Mouse (Mus musculus) lung, embryonic 14.5 days (tissue): ENCODE results near the gene Tspan14. TPM values are rescaled to one million over a fixed set of nuclear protein-coding genes. Genes with fewer than 3 reads are reported as not detected.

Experiments
- ATAC-seq: fragments of 200-750 bp; cut with Nextera tagmentation; 2 replicates; pipeline ENCODE4 v1.8.0; 2017; ENCODE audit warnings: mild to moderate bottlenecking, moderate TSS enrichment, moderate library complexity; ENCODE audit not compliant: insufficient read depth
- DNase-seq: peaks from one replicate; pipeline ENCODE4 v3.0.0-alpha.2; 2015
- H3K27ac ChIP-seq: fragments of 300-500 bp; sonication (generic); 2 replicates; pipeline ENCODE4 v1.5.1; 2014; ENCODE audit warnings: low read depth, mild to moderate bottlenecking, moderate library complexity
- H3K27me3 ChIP-seq: fragments of 300-500 bp; sonication (generic); 2 replicates; pipeline ENCODE4 v1.6.1; 2014; ENCODE audit warnings: low read length, control low read depth; ENCODE audit not compliant: insufficient read depth
- H3K36me3 ChIP-seq: fragments of 300-500 bp; sonication (generic); 2 replicates; pipeline ENCODE4 v1.6.1; 2014; ENCODE audit warnings: control low read depth; ENCODE audit not compliant: insufficient read depth
- H3K4me1 ChIP-seq: fragments of 300-500 bp; sonication (generic); 2 replicates; pipeline ENCODE4 v1.6.1; 2014; ENCODE audit warnings: antibody characterized with exemption, control low read depth; ENCODE audit not compliant: insufficient read depth
- H3K4me2 ChIP-seq: fragments of 300-500 bp; sonication (generic); 2 replicates; pipeline ENCODE4 v1.6.1; 2014; ENCODE audit warnings: mild to moderate bottlenecking
- H3K4me3 ChIP-seq: fragments of 300-500 bp; sonication (generic); 2 replicates; pipeline ENCODE4 v1.5.1; 2014; ENCODE audit warnings: low read depth, low read length
- H3K9ac ChIP-seq: fragments of 300-500 bp; sonication (generic); 2 replicates; pipeline ENCODE4 v1.6.1; 2014
- H3K9me3 ChIP-seq: fragments of 300-500 bp; sonication (generic); 2 replicates; pipeline ENCODE4 v1.6.1; 2016; ENCODE audit warnings: low read depth, low read length, control low read depth
- CTCF ChIP-seq: IDR thresholded peaks from 2 replicates; pipeline ENCODE4 v1.5.1; 2016; ENCODE audit warnings: antibody characterized with exemption, low read depth
- WGBS: fragments of 180-500 bp; shearing (Covaris S2); extraction: QIAGEN DNeasy Blood & Tissue Kit; methylation state at CpG from one replicate; pipeline ENCODE4 v1.1.7; 2014; 5-methylcytosine and 5-hydroxymethylcytosine counted together
- polyA plus RNA-seq: library from polyadenylated mRNA; unstranded; fragments of >200 nt; fragmentation: Nextera tagmentation; extraction: Ambion mirVana; gene quantifications from 2 replicates; pipeline ENCODE4 v1.2.1, GENCODE M21; 2014

Gene Tspan14
- polyA plus RNA-seq, 1 experiment from 2014 or later: 105 TPM

GRCm38 (mm10) chr14:40999904-41000645, 33.5 kb upstream of the Tspan14 start:
- TF ChIP-seq CTCF: no peak
- Histone ChIP-seq H3K9me3 (no peaks in the 10 kb centered on the region), H3K4me3 (no peak overlapping the region), H3K27me3 (no peaks in the 10 kb centered on the region), H3K36me3 (peaks cover 58% of the 10 kb centered on the region), H3K4me1 (peaks cover 5% of the 10 kb centered on the region), H3K27ac (no peak overlapping the region), H3K4me2 (no peak overlapping the region), H3K9ac (no peak overlapping the region)
- DNase-seq (no peak), ATAC-seq (no peak)
- 83% methylated on average over 7 of the region's 7 CpGs for WGBS

GRCm38 (mm10) chr14:40996171-40996570, 29.6 kb upstream of the Tspan14 start:
- H3K9ac ChIP-seq: no peak overlapping the region
- H3K27me3 ChIP-seq: no peaks in the 10 kb centered on the region
- TF ChIP-seq CTCF: no peak
- H3K36me3 ChIP-seq: peaks cover 56% of the 10 kb centered on the region
- no peak overlapping the region for H3K4me2 ChIP-seq
- WGBS: 88% methylated on average over 3 of the region's 3 CpGs
- DNase-seq: no peak
- no peaks in the 10 kb centered on the region for H3K4me1 ChIP-seq
- H3K27ac ChIP-seq: no peak overlapping the region
- ATAC-seq: no peak
- H3K9me3 ChIP-seq: no peaks in the 10 kb centered on the region
- no peak overlapping the region for H3K4me3 ChIP-seq

- no peaks in the 10 kb centered on the region for H3K4me1 ChIP-seq
- no peak overlapping the region for H3K9ac ChIP-seq
- DNase-seq (no peak), ATAC-seq (peak; percentile 47)
- H3K4me3 ChIP-seq: no peak overlapping the region
- no peak for TF ChIP-seq CTCF
- no peaks in the 10 kb centered on the region for H3K9me3 ChIP-seq
- peak overlapping the region; percentile 52; the same call in 1 of the 2 replicates for H3K27ac ChIP-seq
- 30% methylated on average over 6 of the region's 6 CpGs for WGBS
- H3K27me3 ChIP-seq: no peaks in the 10 kb centered on the region
- H3K4me2 ChIP-seq: no peak overlapping the region
- peaks cover 29% of the 10 kb centered on the region for H3K36me3 ChIP-seq
Observed at GRCm38 (mm10) chr14:40992464-40992863, 25.9 kb upstream of the Tspan14 start.

GRCm38 (mm10) chr14:40988780-40989179, 22.2 kb upstream of the Tspan14 start:
- DNase-seq: no peak
- Histone ChIP-seq H3K27me3 (no peaks in the 10 kb centered on the region), H3K4me2 (no peak overlapping the region), H3K4me3 (no peak overlapping the region), H3K27ac (no peak overlapping the region), H3K4me1 (no peaks in the 10 kb centered on the region), H3K36me3 (peaks cover 4% of the 10 kb centered on the region; the same call in 1 of the 2 replicates), H3K9me3 (no peaks in the 10 kb centered on the region), H3K9ac (no peak overlapping the region)
- ATAC-seq: no peak
- TF ChIP-seq CTCF: no peak
- 92% methylated on average over 5 of the region's 5 CpGs for WGBS

DNA sequence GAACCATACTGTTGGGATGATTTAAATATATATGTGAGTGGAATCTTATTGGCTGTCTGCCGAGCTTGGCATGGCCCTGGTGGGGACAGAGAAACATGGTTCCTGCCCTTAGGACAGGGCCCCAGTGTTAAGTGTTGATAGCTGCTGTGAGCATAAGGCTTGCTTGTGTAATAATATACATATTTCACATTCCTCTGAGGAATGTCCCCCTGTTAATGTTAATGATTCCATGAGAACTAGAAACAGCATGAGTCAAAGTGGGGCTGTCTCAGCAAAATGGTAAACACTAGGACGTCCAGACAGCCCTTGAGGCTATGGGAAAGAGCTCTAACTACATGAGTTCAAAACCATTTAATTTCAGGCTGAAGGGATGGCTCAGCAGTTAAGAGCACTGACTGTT, 20.6 kb upstream of the Tspan14 start:
- no peak overlapping the region for H3K27ac ChIP-seq
- DNase-seq (no peak), ATAC-seq (peak; percentile 48; the same call in 1 of the 2 replicates)
- H3K4me2 ChIP-seq: no peak overlapping the region
- WGBS: 45% methylated on average over 2 of the region's 2 CpGs
- H3K9ac ChIP-seq: no peak overlapping the region
- TF ChIP-seq CTCF: no peak
- H3K36me3 ChIP-seq: no peaks in the 10 kb centered on the region
- no peaks in the 10 kb centered on the region for H3K9me3 ChIP-seq
- no peak overlapping the region for H3K4me3 ChIP-seq
- no peaks in the 10 kb centered on the region for H3K27me3 ChIP-seq
- H3K4me1 ChIP-seq: no peaks in the 10 kb centered on the region

DNA sequence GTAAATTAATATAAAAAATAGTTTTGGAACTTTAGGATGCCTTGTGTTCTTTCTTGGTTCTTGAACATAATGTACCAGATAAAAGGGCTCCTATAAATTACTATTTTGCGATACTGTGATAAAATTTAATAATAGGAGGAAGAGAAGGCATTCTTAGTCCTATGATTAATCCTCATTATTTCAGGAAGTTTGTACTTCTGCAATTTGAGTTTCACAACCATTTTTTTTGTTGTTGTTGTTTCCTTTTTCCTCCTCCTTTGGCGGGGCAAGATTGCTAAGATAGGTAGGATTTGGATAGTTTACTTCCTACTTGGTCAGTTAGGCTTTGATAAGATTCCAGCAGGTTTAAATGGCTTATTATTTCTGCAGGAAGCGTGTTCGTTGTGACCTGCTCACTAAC, 19.0 kb upstream of the Tspan14 start:
- 81% methylated on average over 4 of the region's 4 CpGs for WGBS
- H3K9me3 ChIP-seq: no peaks in the 10 kb centered on the region
- no peak overlapping the region for H3K4me2 ChIP-seq
- H3K4me1 ChIP-seq: no peaks in the 10 kb centered on the region
- no peak for TF ChIP-seq CTCF
- H3K4me3 ChIP-seq: no peak overlapping the region
- no peak overlapping the region for H3K9ac ChIP-seq
- no peak overlapping the region for H3K27ac ChIP-seq
- ATAC-seq: no peak
- H3K27me3 ChIP-seq: no peaks in the 10 kb centered on the region
- no peaks in the 10 kb centered on the region for H3K36me3 ChIP-seq
- DNase-seq: no peak

DNA sequence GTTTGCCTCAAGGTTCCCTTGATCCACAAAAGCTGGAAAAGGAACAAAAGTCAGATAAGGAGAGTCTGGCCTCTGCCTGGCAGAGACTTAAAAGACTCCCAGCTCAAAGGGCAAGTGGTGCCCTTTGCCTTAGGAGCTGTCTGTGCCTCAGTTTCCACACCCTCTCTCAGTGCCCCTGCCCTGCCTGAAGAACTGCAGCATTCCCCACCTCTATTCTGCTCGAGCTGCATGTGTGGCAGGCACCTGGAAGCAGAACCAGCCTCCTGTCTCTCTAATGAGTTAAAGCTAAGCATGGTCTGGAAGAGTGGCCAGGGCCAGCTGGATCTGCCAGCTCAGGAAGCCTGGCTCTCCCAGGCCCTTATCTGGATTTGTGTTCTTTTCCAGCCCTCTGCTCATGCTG, 13.1 kb upstream of the Tspan14 start:
- no peak for DNase-seq
- Histone ChIP-seq H3K9me3 (no peaks in the 10 kb centered on the region), H3K4me1 (no peaks in the 10 kb centered on the region), H3K27me3 (no peaks in the 10 kb centered on the region), H3K4me2 (no peak overlapping the region), H3K9ac (no peak overlapping the region), H3K27ac (no peak overlapping the region; the same call in 1 of the 2 replicates), H3K4me3 (no peak overlapping the region), H3K36me3 (no peaks in the 10 kb centered on the region)
- no peak for TF ChIP-seq CTCF
- 0 out of 2 replicates have a peak, but pooled peaks have one; percentile 9 for ATAC-seq
- 44% methylated on average over 1 of the region's 1 CpGs for WGBS
